Mouse (Mus musculus): ENCODE measurements around the gene Ankrd40. TPM values are rescaled to one million over a fixed set of nuclear protein-coding genes. Genes with fewer than 3 reads are reported as not detected.

Ankrd40 gene
- polyA plus RNA-seq, 1 experiment from 2014 or later, result 5.5 TPM

DNA sequence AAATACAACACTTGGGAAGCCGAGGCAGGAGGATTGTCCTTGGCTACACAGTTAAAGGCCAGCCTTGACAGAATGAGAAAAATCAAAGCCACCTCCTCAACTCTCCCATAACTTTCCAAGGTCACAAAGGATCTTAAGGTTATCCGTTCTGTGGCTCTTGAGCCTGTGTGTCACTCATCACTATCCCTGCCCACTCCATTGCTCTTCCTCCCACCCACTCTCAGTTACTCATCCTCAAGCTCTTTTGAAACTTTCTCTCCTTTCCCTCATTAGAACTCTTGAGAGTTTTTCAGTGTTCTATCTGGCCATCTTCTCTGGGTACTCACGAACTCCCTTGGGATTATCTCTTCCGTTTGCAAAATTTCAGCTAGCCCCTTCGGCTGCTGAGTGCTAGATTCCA lies 3.2 kb upstream of the Ankrd40 start:
- Histone ChIP-seq H3K4me3 (replicated peaks) (no peak overlapping the region), H3K4me2 (no peak overlapping the region), H3K27me3 (0 out of 2 replicates have a peak, but pooled peaks cover 5% of the 10 kb centered on the region), H3K9me3 (replicated peaks) (no peaks in the 10 kb centered on the region), H3K4me1 (replicated peaks) (peaks cover 47% of the 10 kb centered on the region), H3K27ac (no peak overlapping the region), H3K9ac (no peak overlapping the region), H3K36me3 (0 out of 2 replicates have a peak, but pooled peaks cover under 1% of the 10 kb centered on the region)
- ATAC-seq (ENCODE audit: low read depth) (no peak), DNase-seq (no peak)
- 80% methylated on average over 5 of the region's 5 CpGs for WGBS (ENCODE audit: insufficient replicate concordance)

DNA sequence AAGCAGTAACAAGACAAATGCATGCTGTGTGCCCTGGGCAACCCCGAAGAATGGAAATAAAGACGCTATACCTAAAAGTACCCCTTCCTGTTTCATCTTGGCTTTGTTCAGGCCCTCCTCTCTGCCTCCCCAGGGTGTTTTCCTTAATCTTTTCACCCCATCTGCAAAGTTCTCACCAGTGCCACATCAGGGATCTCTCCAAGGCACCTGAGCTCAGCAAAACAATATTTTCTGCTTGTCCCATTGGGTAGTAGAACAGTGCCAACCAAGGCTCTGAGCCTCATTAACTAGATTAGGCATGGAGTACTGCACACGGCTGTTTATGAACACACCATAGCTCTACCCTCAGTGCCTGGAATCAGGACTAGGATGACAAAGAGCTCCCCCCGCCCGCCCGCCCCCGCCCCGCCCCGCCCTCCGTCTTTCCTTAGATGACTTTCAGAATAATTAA lies 815 bp upstream of the Ankrd40 start:
- DNase-seq, result no peak
- no peaks in the 10 kb centered on the region for H3K9me3 ChIP-seq (replicated peaks)
- peaks cover 60% of the 10 kb centered on the region for H3K4me1 ChIP-seq (replicated peaks)
- 0 out of 2 replicates have a peak, but pooled peaks cover 5% of the 10 kb centered on the region for H3K27me3 ChIP-seq
- H3K4me2 ChIP-seq, result peak overlapping the region; percentile 92
- H3K36me3 ChIP-seq, result no peaks in the 10 kb centered on the region
- WGBS (ENCODE audit: insufficient replicate concordance), result 22% methylated on average over 10 of the region's 10 CpGs
- H3K9ac ChIP-seq, result no peak overlapping the region
- H3K27ac ChIP-seq, result no peak overlapping the region
- 0 out of 2 replicates have a peak overlapping the region, but pooled peaks have one; percentile 2 for H3K4me3 ChIP-seq (replicated peaks)
- no peak for ATAC-seq (ENCODE audit: low read depth)

DNA sequence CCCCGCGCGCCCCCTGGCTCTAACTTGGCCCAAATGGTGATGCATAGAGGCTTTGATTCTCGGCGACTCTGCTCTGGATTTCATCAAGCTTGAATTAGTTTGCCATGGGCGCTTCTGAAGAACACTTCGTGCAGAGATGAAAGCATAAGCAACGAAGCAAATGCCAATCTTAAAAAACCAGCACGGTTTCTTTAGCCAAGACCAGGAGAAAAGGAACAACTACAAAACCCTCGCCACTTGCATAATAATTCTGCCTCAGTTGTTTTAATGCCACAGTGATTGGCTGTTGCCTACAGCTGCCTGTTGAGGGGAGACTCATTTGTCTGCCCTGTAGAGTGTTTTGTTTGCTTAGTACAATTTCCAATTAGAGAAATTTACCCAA lies 834 bp downstream of the Ankrd40 start:
- WGBS (ENCODE audit: insufficient replicate concordance), result 7% methylated on average over 10 of the region's 10 CpGs
- peak overlapping the region; percentile 80 for H3K4me3 ChIP-seq (replicated peaks)
- no peak for DNase-seq

DNA sequence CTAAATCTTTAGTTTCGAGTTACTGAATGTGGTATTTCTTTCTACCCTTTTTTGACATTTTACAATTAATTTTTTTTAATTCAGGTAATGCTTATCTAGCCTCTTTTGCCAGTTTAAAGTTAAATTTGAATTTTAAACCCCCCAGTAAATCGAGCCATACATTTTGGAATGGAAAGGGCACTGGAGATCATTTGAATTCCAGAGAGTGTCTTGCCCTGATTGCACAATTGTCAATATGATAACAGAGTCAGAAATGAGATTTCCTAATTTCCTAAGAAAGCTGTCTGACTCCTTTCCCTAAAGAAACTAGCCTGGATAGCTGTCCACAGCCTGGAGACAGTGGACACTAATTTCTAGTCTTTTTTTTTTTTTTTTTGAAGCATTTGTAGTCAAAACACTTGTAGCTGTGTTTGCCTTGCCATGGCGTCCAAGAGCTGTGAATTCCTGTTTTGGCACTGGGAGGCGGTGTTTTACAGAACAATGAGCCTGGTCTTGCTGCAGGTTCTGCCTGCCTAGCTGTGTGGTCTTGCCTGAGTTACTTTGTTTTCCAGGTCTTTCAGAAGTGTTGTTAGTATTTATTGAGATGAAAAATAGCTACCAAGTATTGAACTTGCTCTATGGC lies 1.6 kb downstream of the Ankrd40 start:
- Histone ChIP-seq H3K4me1 (replicated peaks) (peaks cover 72% of the 10 kb centered on the region), H3K9ac (no peak overlapping the region), H3K4me2 (peak overlapping the region; percentile 92), H3K36me3 (no peaks in the 10 kb centered on the region), H3K4me3 (replicated peaks) (no peak overlapping the region), H3K9me3 (replicated peaks) (no peaks in the 10 kb centered on the region), H3K27me3 (0 out of 2 replicates have a peak, but pooled peaks cover 5% of the 10 kb centered on the region), H3K27ac (no peak overlapping the region)
- 58% methylated on average over 4 of the region's 4 CpGs for WGBS (ENCODE audit: insufficient replicate concordance)
- ATAC-seq (ENCODE audit: low read depth) (no peak), DNase-seq (no peak)

More for the DNA sequence above, 834 bp downstream of the Ankrd40 start:
- H3K4me2 ChIP-seq, result peak overlapping the region; percentile 92
- H3K9me3 ChIP-seq (replicated peaks), result no peaks in the 10 kb centered on the region
- ATAC-seq (ENCODE audit: low read depth), result no peak
- H3K36me3 ChIP-seq, result no peaks in the 10 kb centered on the region
- H3K27ac ChIP-seq, result peak overlapping the region; percentile 87
- H3K4me1 ChIP-seq (replicated peaks), result peaks cover 66% of the 10 kb centered on the region
- H3K27me3 ChIP-seq, result 0 out of 2 replicates have a peak, but pooled peaks cover 5% of the 10 kb centered on the region
- H3K9ac ChIP-seq, result peak overlapping the region; percentile 88

DNA sequence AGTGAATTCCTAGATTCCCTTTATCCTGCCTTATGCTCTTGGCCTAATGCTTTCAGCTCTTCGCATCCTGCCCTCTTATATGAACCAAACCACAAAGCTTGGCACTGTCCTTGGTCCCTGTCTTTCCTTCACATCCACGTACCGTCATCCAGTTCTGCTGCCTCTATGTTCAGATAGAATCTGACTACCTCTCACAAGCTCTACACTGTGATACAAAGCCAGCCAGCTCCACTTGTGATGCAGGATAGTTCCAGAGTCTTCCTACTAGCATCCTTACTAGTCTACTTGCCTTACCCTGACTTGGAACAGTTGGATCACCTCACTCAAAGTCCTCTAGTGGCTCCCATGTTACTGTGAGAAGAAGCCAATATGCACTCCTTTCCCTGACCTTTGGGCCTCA lies 2.4 kb downstream of the Ankrd40 start:
- no peak overlapping the region for H3K27ac ChIP-seq
- H3K4me1 ChIP-seq (replicated peaks), result peaks cover 79% of the 10 kb centered on the region
- H3K9ac ChIP-seq, result no peak overlapping the region
- H3K4me2 ChIP-seq, result no peak overlapping the region
- no peaks in the 10 kb centered on the region for H3K9me3 ChIP-seq (replicated peaks)
- 87% methylated on average over 3 of the region's 3 CpGs for WGBS (ENCODE audit: insufficient replicate concordance)
- no peak overlapping the region for H3K4me3 ChIP-seq (replicated peaks)
- 0 out of 2 replicates have a peak, but pooled peaks cover 5% of the 10 kb centered on the region for H3K27me3 ChIP-seq
- ATAC-seq (ENCODE audit: low read depth), result no peak
- DNase-seq, result no peak
- peaks cover 3% of the 10 kb centered on the region; the same call in 1 of the 2 replicates for H3K36me3 ChIP-seq

DNA sequence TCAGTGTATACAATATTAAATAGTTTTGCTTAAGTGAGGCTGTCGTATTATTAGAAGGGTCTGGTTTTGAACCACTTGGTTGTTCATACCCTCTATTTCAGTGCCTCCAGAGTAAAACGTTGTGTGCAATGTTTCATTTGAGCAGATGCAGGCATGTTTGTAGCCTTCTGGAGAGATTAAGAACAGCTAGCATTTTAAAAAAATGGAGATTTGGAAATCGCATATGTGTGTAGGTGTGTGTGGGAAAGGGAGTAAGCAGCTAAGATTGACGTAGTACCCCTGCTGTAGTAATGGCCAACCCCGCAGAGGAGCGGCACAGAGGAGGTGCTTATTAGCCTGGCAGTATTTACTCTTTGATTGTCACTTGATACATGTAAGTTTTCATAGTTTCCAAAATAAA lies 4.9 kb downstream of the Ankrd40 start:
- Histone ChIP-seq H3K4me1 (replicated peaks) (peaks cover 75% of the 10 kb centered on the region), H3K9me3 (replicated peaks) (no peaks in the 10 kb centered on the region), H3K9ac (no peak overlapping the region), H3K36me3 (peaks cover 14% of the 10 kb centered on the region), H3K4me3 (replicated peaks) (no peak overlapping the region), H3K4me2 (no peak overlapping the region), H3K27ac (no peak overlapping the region), H3K27me3 (no peaks in the 10 kb centered on the region)
- ATAC-seq (ENCODE audit: low read depth), result no peak
- no peak for DNase-seq
- 88% methylated on average over 6 of the region's 6 CpGs for WGBS (ENCODE audit: insufficient replicate concordance)

DNA sequence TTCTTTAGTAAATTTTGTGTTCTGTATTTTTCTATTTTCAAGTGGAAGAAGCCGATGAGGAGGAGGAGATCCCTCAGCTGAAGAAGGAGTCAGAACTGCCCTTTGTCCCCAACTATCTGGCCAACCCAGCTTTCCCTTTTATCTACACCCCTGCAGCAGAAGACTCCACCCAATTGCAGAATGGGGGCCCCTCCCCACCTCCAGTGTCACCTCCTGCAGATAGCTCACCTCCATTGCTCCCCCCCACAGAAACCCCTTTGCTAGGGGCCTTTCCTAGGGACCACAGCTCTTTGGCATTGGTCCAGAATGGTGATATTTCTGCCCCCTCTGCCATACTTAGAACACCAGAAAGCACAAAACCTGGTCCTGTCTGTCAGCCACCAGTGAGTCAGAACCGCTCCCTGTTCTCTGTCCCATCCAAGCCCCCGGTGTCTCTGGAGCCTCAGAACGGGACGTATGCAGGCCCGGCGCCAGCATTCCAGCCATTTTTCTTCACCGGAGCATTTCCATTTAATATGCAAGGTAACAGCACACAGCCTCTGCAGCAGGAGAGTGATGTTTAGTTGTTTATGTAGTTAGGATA lies 6.7 kb downstream of the Ankrd40 start:
- peak; percentile 98 for ATAC-seq (ENCODE audit: low read depth)
- peak; percentile 83 for DNase-seq

DNA sequence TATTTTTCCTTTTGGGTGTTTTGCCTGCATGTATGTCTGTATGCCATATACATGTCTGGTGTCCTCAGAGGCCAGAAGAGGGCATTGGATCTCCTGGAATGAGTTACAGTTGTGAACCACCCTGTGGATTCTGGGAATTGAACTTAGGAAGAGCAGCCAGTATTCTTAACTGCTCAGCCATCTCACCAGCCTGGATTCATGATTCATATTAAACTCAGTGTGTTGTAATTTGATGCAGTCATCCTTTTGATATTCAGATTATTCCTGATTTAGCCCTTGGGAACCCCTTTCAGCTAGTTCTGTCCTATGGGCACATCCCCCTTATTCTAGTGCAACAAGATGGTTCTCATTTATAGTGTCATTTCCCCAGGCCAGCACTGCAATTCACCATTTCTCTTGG lies 8.8 kb downstream of the Ankrd40 start:
- Histone ChIP-seq H3K27ac (no peak overlapping the region; the same call in 1 of the 2 replicates), H3K9me3 (replicated peaks) (no peaks in the 10 kb centered on the region), H3K4me3 (replicated peaks) (no peak overlapping the region), H3K36me3 (peaks cover 36% of the 10 kb centered on the region), H3K4me2 (no peak overlapping the region), H3K9ac (no peak overlapping the region), H3K4me1 (replicated peaks) (peaks cover 54% of the 10 kb centered on the region), H3K27me3 (no peaks in the 10 kb centered on the region)
- ATAC-seq (ENCODE audit: low read depth) (no peak), DNase-seq (no peak)

More for the DNA sequence above, 6.7 kb downstream of the Ankrd40 start:
- Histone ChIP-seq H3K4me3 (replicated peaks) (no peak overlapping the region; the same call in 1 of the 2 replicates), H3K9ac (peak overlapping the region; percentile 56), H3K9me3 (replicated peaks) (no peaks in the 10 kb centered on the region), H3K27me3 (no peaks in the 10 kb centered on the region), H3K36me3 (peaks cover 31% of the 10 kb centered on the region), H3K4me2 (peak overlapping the region; percentile 56), H3K4me1 (replicated peaks) (peaks cover 67% of the 10 kb centered on the region), H3K27ac (peak overlapping the region; percentile 88)
- 67% methylated on average over 8 of the region's 8 CpGs for WGBS (ENCODE audit: insufficient replicate concordance)

DNA sequence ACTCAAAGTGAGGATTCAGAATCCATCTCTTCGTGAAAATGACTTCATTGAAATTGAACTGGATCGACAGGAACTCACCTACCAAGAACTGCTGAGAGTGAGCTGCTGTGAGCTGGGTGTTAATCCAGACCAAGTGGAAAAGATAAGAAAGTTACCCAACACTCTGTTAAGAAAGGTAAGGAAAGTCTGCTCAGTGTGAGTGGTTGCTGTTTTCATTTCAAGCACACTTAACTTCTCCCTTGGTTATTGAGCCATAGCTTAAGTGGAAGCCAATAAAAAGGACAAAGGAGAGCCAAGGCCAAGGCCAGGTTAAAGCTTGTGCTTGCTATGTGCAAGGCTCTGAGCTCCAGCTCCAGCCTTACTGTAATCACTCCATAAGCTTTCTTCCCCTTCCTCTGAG lies 10.5 kb downstream of the Ankrd40 start:
- WGBS (ENCODE audit: insufficient replicate concordance), result 73% methylated on average over 2 of the region's 2 CpGs
- Histone ChIP-seq H3K4me3 (replicated peaks) (no peak overlapping the region), H3K4me1 (replicated peaks) (peaks cover 53% of the 10 kb centered on the region), H3K9ac (no peak overlapping the region), H3K4me2 (no peak overlapping the region), H3K27me3 (no peaks in the 10 kb centered on the region), H3K36me3 (peaks cover 36% of the 10 kb centered on the region), H3K9me3 (replicated peaks) (no peaks in the 10 kb centered on the region), H3K27ac (peak overlapping the region; percentile 39; the same call in 1 of the 2 replicates)
- DNase-seq (no peak), ATAC-seq (ENCODE audit: low read depth) (no peak)

DNA sequence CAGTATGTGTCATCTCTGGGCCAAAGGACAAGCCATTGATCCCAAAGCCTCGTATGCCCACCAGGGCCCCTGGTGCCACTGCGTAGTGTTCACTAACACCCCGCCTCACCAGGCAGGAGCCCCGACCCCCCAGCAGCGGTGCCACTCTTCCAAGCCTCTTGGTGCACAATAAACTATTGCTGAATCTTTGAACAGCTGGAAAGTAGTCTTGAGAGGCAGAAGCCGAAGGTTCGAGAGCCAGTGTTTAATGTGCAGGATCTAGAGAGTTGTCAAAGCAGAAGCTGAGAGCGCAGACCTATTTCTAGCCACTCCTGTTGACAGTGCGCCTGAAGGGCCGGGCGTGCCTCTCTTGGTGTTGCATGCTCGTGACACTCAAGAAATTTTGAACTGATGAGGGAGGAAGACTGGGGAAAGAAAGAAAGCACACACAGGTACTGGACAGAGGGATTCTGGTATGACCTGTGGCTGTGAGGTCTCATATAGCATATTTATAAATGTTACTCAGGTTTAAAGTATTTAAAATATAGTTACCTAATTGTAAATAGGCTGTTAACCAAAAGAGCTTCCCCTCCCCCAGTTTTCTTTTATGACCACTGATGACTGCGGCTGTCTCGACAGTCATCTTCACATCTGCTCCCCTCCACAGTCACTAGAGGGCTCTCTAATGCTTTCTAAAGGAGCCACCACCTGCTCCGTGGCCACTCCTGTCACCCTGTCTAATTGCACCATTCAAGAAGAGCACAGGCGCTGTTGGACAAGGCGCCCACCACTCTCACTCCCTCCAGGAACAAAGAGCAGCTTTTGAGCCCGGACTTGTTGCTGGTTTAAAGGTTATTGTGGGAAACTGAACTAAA lies 12.2 kb downstream of the Ankrd40 start:
- Histone ChIP-seq H3K4me1 (replicated peaks) (peaks cover 48% of the 10 kb centered on the region), H3K4me3 (replicated peaks) (no peak overlapping the region), H3K4me2 (no peak overlapping the region), H3K36me3 (peaks cover 34% of the 10 kb centered on the region), H3K9ac (no peak overlapping the region), H3K9me3 (replicated peaks) (no peaks in the 10 kb centered on the region), H3K27ac (no peak overlapping the region), H3K27me3 (0 out of 2 replicates have a peak, but pooled peaks cover under 1% of the 10 kb centered on the region)
- DNase-seq, result peak; percentile 40
- peak; percentile 69 for ATAC-seq (ENCODE audit: low read depth)
- 56% methylated on average over 18 of the region's 18 CpGs for WGBS (ENCODE audit: insufficient replicate concordance)

Data from liver, embryonic 13.5 days (tissue).